Mouse (Mus musculus): ENCODE results near the gene Trim8. TPM values are rescaled to one million over a fixed set of nuclear protein-coding genes. Genes with fewer than 3 reads are reported as not detected.

Trim8 gene
- polyA plus RNA-seq, 1 experiment from 2014 or later = 38.5 TPM

DNA sequence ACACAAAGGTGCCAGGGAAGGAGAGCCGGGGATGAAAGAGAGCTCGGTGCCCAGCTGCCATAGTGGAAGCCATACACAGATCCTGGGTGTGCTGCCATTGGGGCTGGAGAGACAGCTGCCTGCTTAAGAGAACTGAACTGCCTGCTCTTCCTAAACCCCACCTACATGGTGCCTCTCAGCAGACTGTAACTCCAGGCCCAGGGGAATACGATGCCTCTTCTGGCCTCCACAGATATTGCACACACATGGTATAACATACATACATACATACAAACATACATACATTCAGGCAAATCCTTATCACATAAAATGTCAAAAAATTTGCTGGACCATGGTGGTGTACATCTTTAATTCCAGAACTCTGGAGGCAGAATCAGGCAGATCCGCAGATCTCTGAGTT is 38.1 kb upstream of the Trim8 start:
- Histone ChIP-seq H3K27ac (replicated peaks) (no peak overlapping the region), H3K4me3 (no peak overlapping the region), H3K9me3 (no peaks in the 10 kb centered on the region), H3K4me1 (0 out of 2 replicates have a peak, but pooled peaks cover 4% of the 10 kb centered on the region), H3K27me3 (no peaks in the 10 kb centered on the region), H3K9ac (replicated peaks) (no peak overlapping the region), H3K36me3 (peaks cover 47% of the 10 kb centered on the region), H3K4me2 (replicated peaks) (no peak overlapping the region)
- ATAC-seq (ENCODE audit: low FRiP score, low read depth) = no peak
- WGBS = 98% methylated on average over 4 of the region's 4 CpGs

DNA sequence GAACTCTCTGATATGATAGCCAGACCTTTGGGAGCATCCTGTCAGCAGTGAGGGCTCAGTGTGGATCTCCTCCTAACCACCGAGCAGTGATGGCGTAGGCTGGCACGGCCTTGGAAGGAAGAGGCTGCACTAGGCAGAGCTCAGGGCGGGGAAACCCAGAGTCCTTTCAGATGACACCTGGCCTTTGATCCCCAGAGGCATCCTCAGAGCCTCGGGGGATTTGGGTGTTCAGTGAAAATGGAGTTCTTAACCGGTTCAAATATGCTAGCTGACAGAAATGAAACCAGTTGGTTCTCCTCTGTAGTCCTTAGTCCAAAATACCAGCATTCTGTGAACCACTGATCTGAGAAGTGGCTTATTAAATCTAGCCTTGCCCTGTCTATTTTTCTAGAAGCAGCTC is 35.3 kb upstream of the Trim8 start:
- WGBS = 79% methylated on average over 6 of the region's 6 CpGs
- ATAC-seq (ENCODE audit: low FRiP score, low read depth) = no peak
- Histone ChIP-seq H3K9me3 (no peaks in the 10 kb centered on the region), H3K27ac (replicated peaks) (no peak overlapping the region), H3K4me1 (peaks cover 22% of the 10 kb centered on the region), H3K4me3 (no peak overlapping the region), H3K4me2 (replicated peaks) (no peak overlapping the region), H3K9ac (replicated peaks) (no peak overlapping the region), H3K27me3 (no peaks in the 10 kb centered on the region), H3K36me3 (peaks cover 22% of the 10 kb centered on the region)

DNA sequence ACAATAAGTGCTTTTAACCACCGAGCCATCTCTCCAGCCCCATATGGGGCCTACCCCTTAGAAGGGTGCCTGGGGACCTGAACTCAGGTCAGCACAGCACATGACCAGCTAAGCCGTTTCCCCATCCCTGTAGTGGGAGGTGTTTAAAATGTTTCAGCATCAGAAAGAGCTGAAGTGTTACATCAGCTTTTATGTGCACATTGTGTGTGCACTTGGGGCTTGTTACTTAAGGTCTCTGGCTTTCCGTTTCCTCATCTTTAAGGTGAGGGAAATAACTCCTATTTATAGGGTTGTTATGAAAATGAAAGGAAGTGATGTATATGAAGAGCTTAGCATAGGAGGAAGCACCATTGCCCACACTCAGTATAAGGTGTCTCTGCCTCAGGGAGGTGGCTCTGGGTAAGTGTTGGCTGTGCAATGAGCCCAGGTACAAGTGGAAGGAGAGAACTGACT is 34.4 kb upstream of the Trim8 start:
- Histone ChIP-seq H3K36me3 (peaks cover 15% of the 10 kb centered on the region), H3K9ac (replicated peaks) (no peak overlapping the region), H3K27me3 (no peaks in the 10 kb centered on the region), H3K9me3 (no peaks in the 10 kb centered on the region), H3K4me1 (peaks cover 31% of the 10 kb centered on the region), H3K27ac (replicated peaks) (no peak overlapping the region), H3K4me3 (no peak overlapping the region), H3K4me2 (replicated peaks) (no peak overlapping the region)
- ATAC-seq (ENCODE audit: low FRiP score, low read depth) = no peak
- 71% methylated on average over 3 of the region's 3 CpGs for WGBS

DNA sequence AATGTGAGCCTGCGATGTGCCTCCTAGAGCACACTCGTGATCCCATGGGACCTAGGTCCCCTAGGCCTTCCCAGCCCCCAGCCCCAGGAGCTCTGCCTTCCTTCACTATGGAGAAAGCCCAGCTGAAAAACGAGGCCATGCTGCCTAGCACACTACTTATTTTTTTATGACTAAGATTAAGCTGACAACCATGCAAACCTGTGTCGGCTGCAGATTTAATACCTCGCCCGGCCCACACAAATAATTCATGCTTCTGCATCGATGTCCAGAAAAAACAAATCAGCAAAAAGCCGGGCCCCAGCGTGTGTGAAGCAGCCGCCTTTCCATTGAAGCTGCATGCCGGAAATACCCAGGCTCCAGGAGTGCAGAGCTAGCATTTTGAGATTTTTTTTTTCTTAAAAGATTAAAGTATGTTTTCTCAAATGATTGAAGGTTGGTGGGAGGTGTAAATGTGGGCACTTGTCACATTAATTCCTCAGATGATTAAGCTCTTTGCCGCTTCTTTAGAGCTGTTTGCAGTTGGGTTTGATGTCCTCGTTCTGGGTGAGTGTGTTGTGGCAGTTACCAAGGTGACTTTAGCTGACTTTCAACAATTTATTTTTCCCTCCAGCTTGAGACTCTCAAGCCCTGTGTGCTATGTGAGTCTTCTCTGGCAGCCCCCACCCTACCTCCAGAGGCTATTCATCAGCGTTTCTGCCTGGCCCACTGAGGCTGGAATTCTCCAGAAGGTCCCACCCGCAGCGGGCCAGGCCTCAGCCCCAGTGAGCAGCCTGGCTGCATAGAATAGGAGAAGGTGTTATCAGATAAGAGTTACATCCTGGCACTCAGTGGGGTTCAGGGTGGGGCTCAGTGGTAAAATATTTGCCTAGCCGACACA is 30.9 kb upstream of the Trim8 start:
- Histone ChIP-seq H3K27ac (replicated peaks) (peak overlapping the region; percentile 78), H3K9me3 (no peaks in the 10 kb centered on the region), H3K4me3 (no peak overlapping the region), H3K9ac (replicated peaks) (no peak overlapping the region), H3K4me2 (replicated peaks) (no peak overlapping the region), H3K27me3 (no peaks in the 10 kb centered on the region), H3K36me3 (peaks cover 28% of the 10 kb centered on the region), H3K4me1 (peaks cover 32% of the 10 kb centered on the region)
- peak; percentile 65 for ATAC-seq (ENCODE audit: low FRiP score, low read depth)
- WGBS = 22% methylated on average over 17 of the region's 17 CpGs

DNA sequence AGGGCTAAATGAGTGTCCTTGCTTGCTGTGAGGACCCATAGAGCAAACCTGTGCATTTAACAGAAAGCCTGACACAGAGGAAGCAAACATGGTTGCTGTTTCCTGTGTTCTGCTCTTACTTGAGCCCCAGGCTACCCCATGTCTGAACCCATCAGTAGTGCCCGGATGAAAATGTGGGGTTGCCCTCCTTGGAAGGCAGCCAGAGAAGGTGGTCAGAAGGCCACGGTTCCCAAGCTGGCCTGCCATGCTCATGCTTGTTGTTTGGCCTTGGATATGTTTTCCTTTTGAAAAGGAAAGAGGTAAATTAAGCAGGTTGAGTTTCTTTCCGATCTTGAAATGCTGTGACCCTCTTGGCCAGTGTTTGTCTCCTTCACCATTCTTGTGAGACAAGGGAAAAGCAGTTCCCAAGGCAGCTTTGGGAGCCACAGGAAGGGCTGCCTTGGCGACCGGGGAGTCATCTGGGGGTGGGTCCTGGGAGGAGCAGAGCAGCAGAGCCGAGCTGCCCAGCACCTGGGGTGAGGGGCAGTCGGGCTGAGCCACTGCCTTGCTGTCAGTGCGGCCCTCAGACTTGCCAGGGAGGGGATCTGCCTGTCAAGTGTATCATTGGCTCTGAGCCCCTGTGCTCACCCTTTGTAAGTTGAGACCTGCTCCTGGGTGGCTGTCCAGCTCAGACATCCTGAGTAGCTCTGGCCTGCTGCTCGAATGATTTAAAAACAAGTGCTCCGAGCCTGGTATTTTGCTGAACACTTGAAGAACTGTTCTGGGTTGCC is 30.0 kb upstream of the Trim8 start:
- no peak overlapping the region for H3K4me3 ChIP-seq
- no peaks in the 10 kb centered on the region for H3K9me3 ChIP-seq
- peak overlapping the region; percentile 78 for H3K27ac ChIP-seq (replicated peaks)
- no peak overlapping the region; the same call in 1 of the 2 replicates for H3K4me2 ChIP-seq (replicated peaks)
- H3K36me3 ChIP-seq = peaks cover 32% of the 10 kb centered on the region
- peak; percentile 39; the same call in 1 of the 2 replicates for ATAC-seq (ENCODE audit: low FRiP score, low read depth)
- 13% methylated on average over 10 of the region's 10 CpGs for WGBS
- peak overlapping the region; percentile 37; the same call in 1 of the 2 replicates for H3K9ac ChIP-seq (replicated peaks)
- H3K4me1 ChIP-seq = peaks cover 34% of the 10 kb centered on the region
- H3K27me3 ChIP-seq = no peaks in the 10 kb centered on the region

DNA sequence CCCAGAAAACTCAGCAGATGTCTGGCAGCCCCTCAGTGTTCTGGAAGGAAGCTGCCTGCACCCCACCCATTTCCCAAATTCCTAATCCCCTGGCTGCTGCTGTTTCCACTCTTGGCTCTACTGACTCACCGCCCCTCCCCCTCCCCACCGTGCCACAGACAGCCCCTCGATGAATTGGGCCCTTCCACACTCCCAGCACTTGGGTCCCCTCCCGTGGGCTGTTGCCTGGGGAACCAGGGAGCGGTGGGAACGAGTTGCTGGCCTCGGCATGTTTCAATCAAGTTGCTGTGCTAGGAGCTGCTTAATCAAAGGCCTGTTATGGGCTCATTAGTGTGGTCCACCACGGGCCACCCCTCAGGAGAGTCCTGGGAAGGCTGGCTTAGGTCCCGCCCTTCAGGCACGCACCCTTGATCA is 24.1 kb upstream of the Trim8 start:
- WGBS = 17% methylated on average over 10 of the region's 10 CpGs
- Histone ChIP-seq H3K27ac (replicated peaks) (peak overlapping the region; percentile 35; the same call in 1 of the 2 replicates), H3K4me3 (no peak overlapping the region), H3K36me3 (peaks cover 61% of the 10 kb centered on the region), H3K4me2 (replicated peaks) (no peak overlapping the region), H3K27me3 (no peaks in the 10 kb centered on the region), H3K9me3 (no peaks in the 10 kb centered on the region), H3K4me1 (peaks cover 35% of the 10 kb centered on the region), H3K9ac (replicated peaks) (no peak overlapping the region)
- ATAC-seq (ENCODE audit: low FRiP score, low read depth) = peak; percentile 14; the same call in 1 of the 2 replicates

DNA sequence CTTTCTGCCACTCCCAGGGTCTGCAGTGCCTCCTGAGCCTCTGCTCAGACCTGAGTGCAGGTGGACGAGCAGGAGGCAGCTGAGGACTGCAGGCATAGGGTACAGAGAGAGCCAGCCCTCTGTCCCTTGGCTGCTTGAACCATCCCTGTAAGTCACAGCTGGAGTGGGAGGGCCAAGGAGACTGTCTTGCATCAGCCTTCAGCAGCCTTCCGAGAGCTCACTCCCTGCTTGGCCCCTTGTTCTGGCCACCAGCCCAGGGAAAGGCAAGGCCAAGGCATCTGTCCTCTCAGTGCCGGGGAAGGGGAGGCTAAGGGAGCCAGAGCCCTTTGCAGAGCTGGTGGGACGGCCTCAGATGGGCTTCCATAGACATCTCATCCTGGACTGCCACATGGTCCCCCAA is 23.3 kb upstream of the Trim8 start:
- no peak for ATAC-seq (ENCODE audit: low FRiP score, low read depth)
- Histone ChIP-seq H3K4me3 (no peak overlapping the region), H3K27ac (replicated peaks) (peak overlapping the region; percentile 35), H3K4me1 (peaks cover 43% of the 10 kb centered on the region), H3K9me3 (no peaks in the 10 kb centered on the region), H3K36me3 (peaks cover 59% of the 10 kb centered on the region), H3K4me2 (replicated peaks) (no peak overlapping the region), H3K27me3 (no peaks in the 10 kb centered on the region), H3K9ac (replicated peaks) (no peak overlapping the region)
- 84% methylated on average over 4 of the region's 4 CpGs for WGBS

DNA sequence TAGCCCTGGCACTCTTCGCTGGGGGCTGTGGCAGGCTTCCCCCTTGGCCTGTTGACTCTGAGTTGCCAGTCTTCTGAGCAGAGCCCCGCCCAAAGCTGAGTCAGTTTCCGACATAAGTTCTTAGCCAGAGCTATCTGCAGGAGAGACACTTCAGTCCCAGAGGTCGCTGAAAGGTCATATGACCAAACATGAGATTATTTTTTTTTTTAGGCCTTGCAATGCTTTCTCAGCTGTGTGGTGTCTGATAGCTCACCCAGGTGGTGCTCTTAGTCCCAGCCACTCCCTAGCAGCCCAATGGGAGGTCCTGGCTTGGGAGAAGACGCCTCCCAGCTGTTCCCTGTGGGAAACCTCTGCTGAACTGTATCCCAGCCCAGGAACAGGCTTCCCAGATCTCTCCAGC is 22.7 kb upstream of the Trim8 start:
- H3K4me3 ChIP-seq = no peak overlapping the region
- H3K36me3 ChIP-seq = peaks cover 57% of the 10 kb centered on the region
- no peaks in the 10 kb centered on the region for H3K9me3 ChIP-seq
- no peak overlapping the region for H3K9ac ChIP-seq (replicated peaks)
- H3K27ac ChIP-seq (replicated peaks) = peak overlapping the region; percentile 35; the same call in 1 of the 2 replicates
- H3K4me1 ChIP-seq = peaks cover 47% of the 10 kb centered on the region
- ATAC-seq (ENCODE audit: low FRiP score, low read depth) = no peak
- H3K4me2 ChIP-seq (replicated peaks) = no peak overlapping the region
- H3K27me3 ChIP-seq = no peaks in the 10 kb centered on the region
- WGBS = 76% methylated on average over 5 of the region's 5 CpGs

DNA sequence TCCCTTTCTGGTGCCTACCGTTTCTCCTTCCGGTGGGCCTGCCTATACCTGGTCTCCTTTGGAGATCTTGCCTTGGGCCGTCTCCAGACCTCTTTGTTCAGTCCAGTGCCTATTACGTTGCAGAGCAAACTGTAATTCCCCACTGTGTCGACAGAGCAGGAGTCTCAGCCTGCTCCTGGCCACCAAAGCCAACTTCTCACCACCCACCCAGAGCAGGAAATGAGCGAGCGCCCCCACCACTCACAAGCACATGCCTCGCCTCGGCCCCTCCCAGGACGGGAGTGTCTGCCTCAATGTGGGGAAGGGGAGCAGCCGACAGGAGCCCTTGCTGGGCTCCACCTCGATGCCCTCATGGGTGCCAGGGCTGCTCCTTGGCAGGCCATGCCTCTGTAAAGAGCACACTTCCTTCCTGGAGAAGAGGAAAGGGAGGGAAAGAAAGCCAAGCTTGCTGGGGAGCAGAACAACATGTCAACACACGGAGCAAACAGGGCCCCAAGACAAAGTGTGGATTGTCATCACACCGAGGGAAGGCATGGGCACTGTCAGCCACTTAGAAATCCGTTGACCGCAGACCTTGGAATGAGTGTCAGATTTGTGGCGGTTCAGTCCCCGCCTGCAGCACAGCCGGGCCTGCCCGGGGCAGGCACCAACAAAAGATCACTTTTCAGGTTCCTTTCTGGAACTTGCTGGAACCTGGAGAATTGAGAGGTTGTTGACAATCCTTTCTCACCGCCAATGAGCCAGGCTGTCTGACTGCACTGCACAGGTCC is 22.0 kb upstream of the Trim8 start:
- Histone ChIP-seq H3K4me2 (replicated peaks) (no peak overlapping the region), H3K9ac (replicated peaks) (no peak overlapping the region), H3K9me3 (no peaks in the 10 kb centered on the region), H3K36me3 (peaks cover 57% of the 10 kb centered on the region), H3K27me3 (no peaks in the 10 kb centered on the region), H3K4me3 (no peak overlapping the region), H3K27ac (replicated peaks) (0 out of 2 replicates have a peak overlapping the region, but pooled peaks have one; percentile 20), H3K4me1 (peaks cover 47% of the 10 kb centered on the region)
- 85% methylated on average over 21 of the region's 21 CpGs for WGBS
- ATAC-seq (ENCODE audit: low FRiP score, low read depth) = no peak

DNA sequence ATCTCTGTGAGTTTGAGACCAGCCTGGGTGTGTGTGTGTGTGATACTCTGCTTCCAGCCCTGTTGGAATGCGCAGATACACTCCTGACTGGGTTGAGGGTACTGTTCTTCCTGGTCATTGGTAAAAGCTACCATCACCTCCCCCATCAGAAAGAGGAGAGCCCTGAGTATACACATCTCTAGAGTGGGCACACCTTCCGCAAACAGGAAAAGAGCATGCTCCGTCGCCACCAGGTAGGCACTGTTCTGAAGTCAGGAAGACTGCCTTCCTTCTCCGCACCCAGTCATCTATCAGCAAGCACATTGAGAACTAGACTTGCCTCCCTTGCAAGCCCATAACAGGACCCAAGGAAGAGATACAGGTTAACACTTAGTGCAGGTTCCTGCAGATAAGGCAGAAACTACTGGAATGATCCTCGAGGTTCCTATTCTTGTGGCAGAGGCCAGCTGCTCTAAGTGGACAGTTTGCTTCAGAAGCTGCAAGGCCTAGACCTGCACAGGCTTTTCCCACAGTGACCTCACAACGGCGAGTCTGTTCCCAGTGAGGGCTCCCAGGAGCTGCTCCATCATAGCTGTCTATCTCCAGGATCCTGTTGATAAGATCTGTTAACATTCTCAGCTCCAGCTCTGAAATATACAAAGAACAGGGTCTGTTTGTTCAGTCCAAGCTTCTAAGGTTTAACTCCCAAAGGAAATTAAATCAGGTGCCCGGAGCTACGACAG is 20.7 kb upstream of the Trim8 start:
- Histone ChIP-seq H3K4me2 (replicated peaks) (no peak overlapping the region), H3K27ac (replicated peaks) (peak overlapping the region; percentile 58), H3K4me3 (no peak overlapping the region), H3K9ac (replicated peaks) (no peak overlapping the region), H3K9me3 (no peaks in the 10 kb centered on the region), H3K36me3 (peaks cover 55% of the 10 kb centered on the region), H3K4me1 (peaks cover 47% of the 10 kb centered on the region), H3K27me3 (no peaks in the 10 kb centered on the region)
- ATAC-seq (ENCODE audit: low FRiP score, low read depth) = no peak
- 72% methylated on average over 10 of the region's 10 CpGs for WGBS

DNA sequence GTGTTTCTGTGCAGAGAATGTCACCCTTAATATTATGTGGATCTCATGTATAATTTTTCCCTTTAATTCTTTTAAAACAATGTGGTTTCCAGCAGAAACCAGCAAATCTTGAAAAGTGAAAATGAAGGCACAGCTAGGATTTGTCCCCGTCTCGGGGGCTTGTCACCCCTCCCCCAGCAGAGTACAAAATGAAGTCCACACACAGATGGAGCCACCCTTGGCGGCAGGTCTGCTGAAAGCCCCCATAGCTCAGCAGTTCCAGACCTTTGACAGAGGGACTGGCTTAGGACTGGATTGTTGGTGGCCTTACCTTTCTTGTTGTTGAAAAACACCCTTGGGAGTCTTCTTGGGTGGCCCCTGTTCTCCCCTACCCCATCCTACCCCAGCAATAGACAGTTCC is 20.1 kb upstream of the Trim8 start:
- Histone ChIP-seq H3K4me2 (replicated peaks) (peak overlapping the region; percentile 11; the same call in 1 of the 2 replicates), H3K27ac (replicated peaks) (peak overlapping the region; percentile 58), H3K9ac (replicated peaks) (peak overlapping the region; percentile 15; the same call in 1 of the 2 replicates), H3K4me1 (peaks cover 44% of the 10 kb centered on the region), H3K9me3 (no peaks in the 10 kb centered on the region), H3K4me3 (no peak overlapping the region), H3K27me3 (no peaks in the 10 kb centered on the region), H3K36me3 (peaks cover 59% of the 10 kb centered on the region)
- no peak for ATAC-seq (ENCODE audit: low FRiP score, low read depth)
- WGBS = 8% methylated on average over 3 of the region's 3 CpGs

Measured in midbrain, embryonic 12.5 days (tissue).